ENCODE assay signal across 20 mouse cellular contexts in the genomic region with DNA sequence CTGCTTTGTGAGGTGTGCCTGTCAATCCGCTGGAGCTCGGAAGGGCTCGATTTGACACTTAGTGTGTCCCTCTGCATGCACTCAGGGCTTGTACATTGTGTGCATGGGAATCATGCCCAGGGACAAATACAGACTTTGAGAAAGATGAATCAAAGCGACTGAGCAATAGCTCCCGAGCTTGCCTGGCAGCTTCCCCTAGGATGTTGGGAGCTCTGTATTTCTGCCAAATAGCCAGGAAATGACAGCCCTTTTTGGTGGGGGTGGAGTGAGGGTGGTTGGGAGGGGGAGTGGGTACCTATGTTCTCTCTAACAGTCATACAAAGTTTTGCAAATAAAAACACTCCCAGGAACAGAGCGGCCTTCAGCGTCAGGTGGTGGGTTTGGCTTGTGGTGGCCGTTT.
A peak's percentile ranks its signal among the peaks of the same experiment; 100 is the strongest.
DNase-seq lines count a peak whose midpoint lies in the region; ATAC-seq and TF ChIP-seq lines count a peak whose summit lies in the region.
"Had no signal": no experiment of that assay in that cellular context is flagged by ENCODE, and none has a peak within 500 bp of the region (broad histone marks: within the 10 kb centered on the region; RNA-seq: fewer than 3 reads in every experiment).

No protein-coding gene starts in this region.

- DNase-seq in frontal cortex, postnatal 25 days (ENCODE audit: low spot score in 2 of 2): no peak
- DNase-seq in liver, adult 2 months (ENCODE audit: extremely low read depth, low read depth, low spot score): peak; percentile 19
- DNase-seq in adrenal gland, postnatal 25 days: peak; percentile 22
- DNase-seq in layer of hippocampus, postnatal 36 days: peak; percentile 43 to 46
- DNase-seq: B cell, adult 2 months; cerebellum, adult 2 months; gastrocnemius, postnatal 10 days; kidney, adult 11 months; kidney, postnatal 25 days; lung, adult 2 months; thymus, adult 2 months had no signal

- no peak overlapping the region for H3K9ac ChIP-seq in liver, adult 2 months (ENCODE audit: low read depth, low read length)
- no peak overlapping the region for H3K9ac ChIP-seq in liver, embryonic 12.5 days
- H3K9ac ChIP-seq in hindbrain, embryonic 13.5 days: no peak overlapping the region
- H3K9ac ChIP-seq: forebrain, embryonic 15.5 days; hindbrain, embryonic 15.5 days; limb, embryonic 15.5 days; midbrain, embryonic 12.5 days; neural tube, embryonic 13.5 days had no signal

- peak; percentile 69 for ATAC-seq in frontal cortex, adult (ENCODE audit: low TSS enrichment)
- no peak for ATAC-seq in liver, embryonic 12.5 days
- ATAC-seq in hindbrain, embryonic 13.5 days (ENCODE audit: low FRiP score): no peak
- ATAC-seq: forebrain, embryonic 15.5 days had no signal

- no peaks in the 10 kb centered on the region for H3K79me2 ChIP-seq in liver, adult 2 months (ENCODE audit: control insufficient read depth, insufficient read depth, low read length)

- no peaks in the 10 kb centered on the region for H3K4me1 ChIP-seq in liver, adult 2 months (ENCODE audit: control insufficient read depth, insufficient read depth, low read length)
- H3K4me1 ChIP-seq in liver, embryonic 12.5 days: no peaks in the 10 kb centered on the region
- no peaks in the 10 kb centered on the region for H3K4me1 ChIP-seq in hindbrain, embryonic 13.5 days (replicated peaks)
- H3K4me1 ChIP-seq: forebrain, embryonic 15.5 days; hindbrain, embryonic 15.5 days; midbrain, embryonic 12.5 days had no signal

- H3K9me3 ChIP-seq in liver, embryonic 12.5 days (replicated peaks): no peaks in the 10 kb centered on the region
- no peaks in the 10 kb centered on the region for H3K9me3 ChIP-seq in hindbrain, embryonic 13.5 days
- H3K9me3 ChIP-seq: forebrain, embryonic 15.5 days; hindbrain, embryonic 15.5 days; limb, embryonic 15.5 days; midbrain, embryonic 12.5 days; neural tube, embryonic 13.5 days had no signal

- H3K27me3 ChIP-seq in liver, adult 2 months (ENCODE audit: control insufficient read depth, insufficient read depth, low read length): no peaks in the 10 kb centered on the region
- no peaks in the 10 kb centered on the region for H3K27me3 ChIP-seq in liver, embryonic 12.5 days (replicated peaks)
- H3K27me3 ChIP-seq in hindbrain, embryonic 13.5 days: no peaks in the 10 kb centered on the region
- H3K27me3 ChIP-seq: forebrain, embryonic 15.5 days; hindbrain, embryonic 15.5 days; limb, embryonic 15.5 days; midbrain, embryonic 12.5 days; neural tube, embryonic 13.5 days had no signal

- H3K4me2 ChIP-seq in liver, embryonic 12.5 days: no peak overlapping the region
- H3K4me2 ChIP-seq in hindbrain, embryonic 13.5 days: no peak overlapping the region
- H3K4me2 ChIP-seq: forebrain, embryonic 15.5 days; hindbrain, embryonic 15.5 days; limb, embryonic 15.5 days; midbrain, embryonic 12.5 days; neural tube, embryonic 13.5 days had no signal

- no peak overlapping the region for H3K4me3 ChIP-seq in liver, adult 2 months (ENCODE audit: insufficient read depth, low read depth, low read length)
- no peak overlapping the region for H3K4me3 ChIP-seq in liver, embryonic 12.5 days
- H3K4me3 ChIP-seq in hindbrain, embryonic 13.5 days: no peak overlapping the region
- H3K4me3 ChIP-seq: erythroblast, embryonic 14.5 days; forebrain, embryonic 15.5 days; hindbrain, embryonic 15.5 days; limb, embryonic 15.5 days; midbrain, embryonic 12.5 days; neural tube, embryonic 13.5 days had no signal

- no peak for TF ChIP-seq CTCF in liver, adult 2 months (IDR thresholded peaks at IDR 0.05; ENCODE audit: low read depth, low read length)

- H3K36me3 ChIP-seq in liver, adult 2 months (ENCODE audit: control insufficient read depth, insufficient read depth, low read length): peaks cover 59% of the 10 kb centered on the region
- no peaks in the 10 kb centered on the region for H3K36me3 ChIP-seq in liver, embryonic 12.5 days
- H3K36me3 ChIP-seq in hindbrain, embryonic 13.5 days: no peaks in the 10 kb centered on the region
- H3K36me3 ChIP-seq: forebrain, embryonic 15.5 days; hindbrain, embryonic 15.5 days; limb, embryonic 15.5 days; midbrain, embryonic 12.5 days; neural tube, embryonic 13.5 days had no signal

- H3K27ac ChIP-seq in liver, adult 2 months (replicated peaks; ENCODE audit: insufficient read depth, low read depth, low read length): no peak overlapping the region
- no peak overlapping the region for H3K27ac ChIP-seq in liver, embryonic 12.5 days
- H3K27ac ChIP-seq in hindbrain, embryonic 13.5 days: no peak overlapping the region
- H3K27ac ChIP-seq: forebrain, embryonic 15.5 days; hindbrain, embryonic 15.5 days; limb, embryonic 15.5 days; midbrain, embryonic 12.5 days; neural tube, embryonic 13.5 days had no signal

- no peak for TF ChIP-seq POLR2A in liver, adult 2 months (IDR thresholded peaks at IDR 0.05; ENCODE audit: extremely low read depth, insufficient read depth, low read length)

- WGBS in liver, adult 2 months: 59% methylated on average over 8 of the region's 8 CpGs
- WGBS in liver, embryonic 12.5 days (ENCODE audit: insufficient replicate concordance): 82% methylated on average over 8 of the region's 8 CpGs
- WGBS in hindbrain, embryonic 13.5 days: 86% methylated on average over 8 of the region's 8 CpGs

Comparison
In these comparisons a context has a peak if more than half of its experiments do, and no peak if none do; other contexts are left out.
1. DNase-seq: peak in liver, adult 2 months (single experiment), adrenal gland, postnatal 25 days (single experiment) and layer of hippocampus, postnatal 36 days (2 of 2); none in frontal cortex, postnatal 25 days (0 of 2).